ENCODE assay signal across 9 mouse cellular contexts in the genomic region with DNA sequence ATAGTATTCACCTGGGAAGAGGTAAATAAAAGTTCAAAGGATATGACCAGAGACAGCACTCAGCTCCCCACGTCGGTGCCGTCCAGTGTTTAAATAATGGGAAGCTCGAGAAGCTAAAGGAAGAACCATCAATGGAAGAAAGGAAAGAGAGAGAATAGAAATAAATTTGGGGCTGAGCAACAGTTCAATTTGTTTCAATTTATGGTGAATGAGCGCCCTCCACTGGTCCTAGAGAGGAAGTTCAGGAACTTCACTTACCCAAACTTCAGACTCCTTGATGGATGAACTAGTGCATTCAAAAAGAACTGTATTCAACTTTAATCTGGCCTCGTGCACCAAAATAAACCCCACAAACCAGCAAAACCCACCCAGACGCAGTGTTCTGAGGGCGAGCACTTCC.
DNase-seq lines count a peak whose midpoint lies in the region; ATAC-seq and TF ChIP-seq lines count a peak whose summit lies in the region.
"Had no signal": no experiment of that assay in that cellular context is flagged by ENCODE, and none has a peak within 500 bp of the region (broad histone marks: within the 10 kb centered on the region; RNA-seq: fewer than 3 reads in every experiment).

No protein-coding gene starts in this region.

- no peaks in the 10 kb centered on the region for H3K4me1 ChIP-seq in liver, embryonic 14.5 days (replicated peaks; ENCODE audit: control insufficient read depth in 2 of 2, insufficient read depth in 2 of 2, low read length in 1 of 2)
- H3K4me1 ChIP-seq in liver, embryonic 11.5 days (replicated peaks; ENCODE audit: control insufficient read depth, insufficient read depth, low read length), result no peaks in the 10 kb centered on the region
- H3K4me1 ChIP-seq in cortical plate, adult 2 months (ENCODE audit: control insufficient read depth, insufficient read depth, low read length), result peaks cover 1% of the 10 kb centered on the region; the same call in 1 of the 2 replicates
- H3K4me1 ChIP-seq: heart, embryonic 15.5 days had no signal

- no peak overlapping the region for H3K4me2 ChIP-seq in liver, embryonic 14.5 days (ENCODE audit: low read depth)
- H3K4me2 ChIP-seq in liver, embryonic 11.5 days, result no peak overlapping the region
- H3K4me2 ChIP-seq: heart, embryonic 15.5 days had no signal

- H3K4me3 ChIP-seq in liver, embryonic 14.5 days (ENCODE audit: insufficient read depth in 1 of 2, low read depth in 2 of 2, low read length in 2 of 2), result no peak overlapping the region
- no peak overlapping the region for H3K4me3 ChIP-seq in liver, embryonic 11.5 days (ENCODE audit: low read depth, low read length)
- H3K4me3 ChIP-seq in cortical plate, adult 2 months (ENCODE audit: insufficient read depth, low read length), result no peak overlapping the region
- H3K4me3 ChIP-seq: heart, embryonic 15.5 days had no signal

- H3K9ac ChIP-seq in liver, embryonic 14.5 days (replicated peaks), result no peak overlapping the region
- no peak overlapping the region for H3K9ac ChIP-seq in liver, embryonic 11.5 days (ENCODE audit: low read depth, low read length)
- H3K9ac ChIP-seq: heart, embryonic 15.5 days had no signal

- H3K27me3 ChIP-seq in liver, embryonic 14.5 days (ENCODE audit: control insufficient read depth, insufficient read depth, low read length), result no peaks in the 10 kb centered on the region
- no peaks in the 10 kb centered on the region for H3K27me3 ChIP-seq in liver, embryonic 11.5 days (replicated peaks; ENCODE audit: control insufficient read depth, insufficient read depth, low read length)

- DNase-seq in frontal cortex, postnatal 25 days (ENCODE audit: low spot score in 2 of 2), result no peak
- DNase-seq in liver, embryonic 14.5 days (ENCODE audit: low read depth in 3 of 3, low spot score in 3 of 3), result no peak
- no peak for DNase-seq in liver, embryonic 11.5 days (ENCODE audit: low spot score)
- peak; percentile 23 for DNase-seq in left cerebral cortex, postnatal 4 days
- DNase-seq in yolk sac, embryonic 10.5 days (ENCODE audit: low spot score), result no peak

- no peaks in the 10 kb centered on the region for H3K9me3 ChIP-seq in liver, embryonic 14.5 days (ENCODE audit: control insufficient read depth, low read length)
- peaks cover 6% of the 10 kb centered on the region; the same call in 1 of the 2 replicates for H3K9me3 ChIP-seq in liver, embryonic 11.5 days (ENCODE audit: control insufficient read depth, low read length)

- TF ChIP-seq POLR2A in cortical plate, adult 2 months (IDR thresholded peaks at IDR 0.05; ENCODE audit: extremely low read depth, insufficient read depth, low read length), result no peak

- TF ChIP-seq CTCF in liver, embryonic 14.5 days (IDR thresholded peaks at IDR 0.05; ENCODE audit: low read depth), result peak; percentile 39; the same call in 1 of the 2 replicates
- TF ChIP-seq CTCF in cortical plate, adult 2 months (IDR thresholded peaks at IDR 0.05; ENCODE audit: extremely low read depth, insufficient read depth, low read length), result peak; percentile 63

- ATAC-seq in frontal cortex, adult (ENCODE audit: low TSS enrichment), result peak; percentile 83
- no peak for ATAC-seq in liver, embryonic 14.5 days (ENCODE audit: insufficient read depth)
- ATAC-seq in liver, embryonic 11.5 days (replicated peaks; ENCODE audit: low FRiP score), result no peak
- no peak for ATAC-seq in erythroid progenitor cell, adult 5-6 weeks (replicated peaks; ENCODE audit: low FRiP score, poor library complexity, severe bottlenecking)

- 8% methylated on average over 8 of the region's 8 CpGs for WGBS in liver, embryonic 14.5 days (ENCODE audit: insufficient replicate concordance)
- 16% methylated on average over 8 of the region's 8 CpGs for WGBS in liver, embryonic 11.5 days

- no peaks in the 10 kb centered on the region for H3K36me3 ChIP-seq in liver, embryonic 14.5 days (replicated peaks; ENCODE audit: control insufficient read depth, insufficient read depth, low read depth)
- no peaks in the 10 kb centered on the region for H3K36me3 ChIP-seq in liver, embryonic 11.5 days (ENCODE audit: control insufficient read depth, insufficient read depth, low read length)
- H3K36me3 ChIP-seq: heart, embryonic 15.5 days had no signal

- no peak overlapping the region for H3K27ac ChIP-seq in liver, embryonic 14.5 days
- no peak overlapping the region for H3K27ac ChIP-seq in liver, embryonic 11.5 days (ENCODE audit: low read depth, low read length)
- H3K27ac ChIP-seq in cortical plate, adult 2 months (ENCODE audit: insufficient read depth, low read length), result no peak overlapping the region
- H3K27ac ChIP-seq: heart, embryonic 15.5 days had no signal

- intact Hi-C loops in left cerebral cortex, postnatal 4 days (cut with DNase I), result loop anchor here (10.0 kb wide), 1 partner anchor 1921 kb away; no protein-coding TSS in a partner anchor

- TF ChIP-seq EP300 in liver, embryonic 14.5 days (IDR thresholded peaks at IDR 0.05; ENCODE audit: low read depth), result no peak
